Mouse (Mus musculus): Measurements from ENCODE around the gene Bbof1. TPM values are rescaled to one million over a fixed set of nuclear protein-coding genes. Genes with fewer than 3 reads are reported as not detected.

Bbof1 gene
- polyA plus RNA-seq, 2 experiments: 1.1 to 1.3 TPM

- Histone ChIP-seq H3K36me3 (ENCODE audit: control insufficient read depth, insufficient read depth, low read length) (peaks cover 64% of the 10 kb centered on the region), H3K27ac (replicated peaks; ENCODE audit: low read depth, low read length) (no peak overlapping the region), H3K4me3 (replicated peaks; ENCODE audit: low read length) (no peak overlapping the region), H3K27me3 (ENCODE audit: control insufficient read depth, insufficient read depth, low read length) (no peaks in the 10 kb centered on the region), H3K9ac (ENCODE audit: low read depth, low read length, severe bottlenecking) (no peak overlapping the region), H3K9me3 (ENCODE audit: control insufficient read depth, low read length) (no peaks in the 10 kb centered on the region), H3K4me2 (replicated peaks; ENCODE audit: low read depth, low read length, severe bottlenecking) (no peak overlapping the region), H3K4me1 (ENCODE audit: control insufficient read depth, insufficient read depth, low read length) (no peaks in the 10 kb centered on the region)
- 89% methylated on average over 3 of the region's 3 CpGs for WGBS
- ATAC-seq (ENCODE audit: low FRiP score, low read depth): no peak
- no peak for TF ChIP-seq POLR2A (IDR thresholded peaks at IDR 0.05; ENCODE audit: borderline replicate concordance, extremely low read depth, insufficient read depth, insufficient read length)
- DNase-seq (ENCODE audit: low spot score): no peak
Observed at GRCm38 (mm10) chr12:84462856-84463255, 54.0 kb downstream of the Bbof1 start.

GRCm38 (mm10) chr12:84468701-84469100 is 59.8 kb downstream of the Bbof1 start:
- DNase-seq (ENCODE audit: low spot score) (peak; percentile 73), ATAC-seq (ENCODE audit: low FRiP score, low read depth) (no peak)
- H3K9ac ChIP-seq (ENCODE audit: low read depth, low read length, severe bottlenecking): no peak overlapping the region
- H3K4me2 ChIP-seq (replicated peaks; ENCODE audit: low read depth, low read length, severe bottlenecking): no peak overlapping the region
- H3K4me3 ChIP-seq (replicated peaks; ENCODE audit: low read length): no peak overlapping the region
- no peak overlapping the region for H3K27ac ChIP-seq (replicated peaks; ENCODE audit: low read depth, low read length)
- no peak for TF ChIP-seq POLR2A (IDR thresholded peaks at IDR 0.05; ENCODE audit: borderline replicate concordance, extremely low read depth, insufficient read depth, insufficient read length)
- peaks cover 34% of the 10 kb centered on the region for H3K36me3 ChIP-seq (ENCODE audit: control insufficient read depth, insufficient read depth, low read length)
- H3K27me3 ChIP-seq (ENCODE audit: control insufficient read depth, insufficient read depth, low read length): no peaks in the 10 kb centered on the region
- no peaks in the 10 kb centered on the region for H3K4me1 ChIP-seq (ENCODE audit: control insufficient read depth, insufficient read depth, low read length)
- H3K9me3 ChIP-seq (ENCODE audit: control insufficient read depth, low read length): no peaks in the 10 kb centered on the region
- WGBS: 0% methylated on average over 1 of the region's 1 CpGs

GRCm38 (mm10) chr12:84478937-84479336 is 70.1 kb downstream of the Bbof1 start:
- Histone ChIP-seq H3K4me3 (replicated peaks; ENCODE audit: low read length) (no peak overlapping the region), H3K9me3 (ENCODE audit: control insufficient read depth, low read length) (no peaks in the 10 kb centered on the region), H3K36me3 (ENCODE audit: control insufficient read depth, insufficient read depth, low read length) (peaks cover 10% of the 10 kb centered on the region; the same call in 1 of the 2 replicates), H3K4me1 (ENCODE audit: control insufficient read depth, insufficient read depth, low read length) (no peaks in the 10 kb centered on the region), H3K27ac (replicated peaks; ENCODE audit: low read depth, low read length) (no peak overlapping the region), H3K27me3 (ENCODE audit: control insufficient read depth, insufficient read depth, low read length) (no peaks in the 10 kb centered on the region), H3K4me2 (replicated peaks; ENCODE audit: low read depth, low read length, severe bottlenecking) (no peak overlapping the region), H3K9ac (ENCODE audit: low read depth, low read length, severe bottlenecking) (no peak overlapping the region)
- DNase-seq (ENCODE audit: low spot score) (no peak), ATAC-seq (ENCODE audit: low FRiP score, low read depth) (no peak)
- WGBS: 95% methylated on average over 7 of the region's 7 CpGs
- TF ChIP-seq POLR2A (IDR thresholded peaks at IDR 0.05; ENCODE audit: borderline replicate concordance, extremely low read depth, insufficient read depth, insufficient read length): no peak

- TF ChIP-seq POLR2A (IDR thresholded peaks at IDR 0.05; ENCODE audit: borderline replicate concordance, extremely low read depth, insufficient read depth, insufficient read length): no peak
- WGBS: 72% methylated on average over 2 of the region's 2 CpGs
- H3K9ac ChIP-seq (ENCODE audit: low read depth, low read length, severe bottlenecking): no peak overlapping the region
Observed at GRCm38 (mm10) chr12:84481251-84481650, 72.4 kb downstream of the Bbof1 start.

GRCm38 (mm10) chr12:84482778-84483585 is 74.1 kb downstream of the Bbof1 start:
- 56% methylated on average over 14 of the region's 14 CpGs for WGBS
- no peak overlapping the region for H3K27ac ChIP-seq (replicated peaks; ENCODE audit: low read depth, low read length)
- ATAC-seq (ENCODE audit: low FRiP score, low read depth): no peak
- H3K9me3 ChIP-seq (ENCODE audit: control insufficient read depth, low read length): no peaks in the 10 kb centered on the region
- no peak overlapping the region for H3K4me3 ChIP-seq (replicated peaks; ENCODE audit: low read length)
- no peak for TF ChIP-seq POLR2A (IDR thresholded peaks at IDR 0.05; ENCODE audit: borderline replicate concordance, extremely low read depth, insufficient read depth, insufficient read length)
- 0 out of 2 replicates have a peak, but pooled peaks cover 4% of the 10 kb centered on the region for H3K4me1 ChIP-seq (ENCODE audit: control insufficient read depth, insufficient read depth, low read length)
- no peak for DNase-seq (ENCODE audit: low spot score)
- H3K4me2 ChIP-seq (replicated peaks; ENCODE audit: low read depth, low read length, severe bottlenecking): no peak overlapping the region
- H3K9ac ChIP-seq (ENCODE audit: low read depth, low read length, severe bottlenecking): no peak overlapping the region
- no peaks in the 10 kb centered on the region for H3K27me3 ChIP-seq (ENCODE audit: control insufficient read depth, insufficient read depth, low read length)
- H3K36me3 ChIP-seq (ENCODE audit: control insufficient read depth, insufficient read depth, low read length): 0 out of 2 replicates have a peak, but pooled peaks cover 3% of the 10 kb centered on the region

More at GRCm38 (mm10) chr12:84481251-84481650, 72.4 kb downstream of the Bbof1 start:
- H3K9me3 ChIP-seq (ENCODE audit: control insufficient read depth, low read length): no peaks in the 10 kb centered on the region
- H3K4me2 ChIP-seq (replicated peaks; ENCODE audit: low read depth, low read length, severe bottlenecking): no peak overlapping the region
- H3K4me1 ChIP-seq (ENCODE audit: control insufficient read depth, insufficient read depth, low read length): no peaks in the 10 kb centered on the region
- H3K36me3 ChIP-seq (ENCODE audit: control insufficient read depth, insufficient read depth, low read length): 0 out of 2 replicates have a peak, but pooled peaks cover 3% of the 10 kb centered on the region
- ATAC-seq (ENCODE audit: low FRiP score, low read depth) (no peak), DNase-seq (ENCODE audit: low spot score) (no peak)
- H3K27ac ChIP-seq (replicated peaks; ENCODE audit: low read depth, low read length): no peak overlapping the region
- no peaks in the 10 kb centered on the region for H3K27me3 ChIP-seq (ENCODE audit: control insufficient read depth, insufficient read depth, low read length)
- H3K4me3 ChIP-seq (replicated peaks; ENCODE audit: low read length): no peak overlapping the region
